Mouse (Mus musculus): ENCODE data around the gene Plekhg6.

Gene Plekhg6

DNA sequence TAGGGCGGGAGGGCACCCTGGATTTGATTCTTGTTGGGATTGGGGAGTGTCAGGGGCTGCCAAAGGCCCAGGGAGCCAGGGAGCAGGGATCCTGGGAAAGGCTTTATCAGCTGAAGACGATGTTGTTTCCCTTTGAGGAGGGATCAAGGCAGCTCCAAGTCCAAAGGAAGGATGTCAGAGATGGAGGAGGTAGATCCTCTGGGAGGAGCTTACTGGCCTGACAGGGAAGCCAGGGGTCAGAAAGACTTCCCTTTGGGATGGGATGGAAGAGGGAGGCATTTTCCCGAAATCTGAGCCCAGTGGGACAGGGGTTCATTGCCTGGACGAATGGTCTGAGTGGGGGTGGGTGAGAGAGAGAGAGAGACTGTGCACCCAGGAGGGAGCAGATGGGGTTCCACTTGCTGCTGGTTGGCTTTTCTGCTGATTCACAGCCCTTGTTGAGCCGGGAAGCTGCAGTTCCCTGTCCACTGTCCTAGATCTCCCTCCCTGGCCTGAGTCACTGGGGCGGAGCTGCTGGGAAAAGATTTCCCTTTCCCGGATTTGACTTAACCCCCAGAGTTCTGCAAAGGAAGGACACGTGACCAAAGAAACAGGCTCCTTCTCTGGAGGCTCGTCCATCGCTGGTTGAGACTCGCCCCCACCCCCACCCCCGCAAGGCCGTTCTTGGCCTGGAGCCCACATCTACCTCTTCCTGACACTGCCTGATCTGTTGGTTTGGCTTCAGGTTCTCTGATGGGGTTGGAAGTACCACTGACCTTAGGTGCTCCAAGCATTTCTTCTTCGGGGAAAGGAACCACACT lies 26.0 kb downstream of the Plekhg6 start:
- no peak for DNase-seq (ENCODE audit: low spot score in 2 of 2)

DNA sequence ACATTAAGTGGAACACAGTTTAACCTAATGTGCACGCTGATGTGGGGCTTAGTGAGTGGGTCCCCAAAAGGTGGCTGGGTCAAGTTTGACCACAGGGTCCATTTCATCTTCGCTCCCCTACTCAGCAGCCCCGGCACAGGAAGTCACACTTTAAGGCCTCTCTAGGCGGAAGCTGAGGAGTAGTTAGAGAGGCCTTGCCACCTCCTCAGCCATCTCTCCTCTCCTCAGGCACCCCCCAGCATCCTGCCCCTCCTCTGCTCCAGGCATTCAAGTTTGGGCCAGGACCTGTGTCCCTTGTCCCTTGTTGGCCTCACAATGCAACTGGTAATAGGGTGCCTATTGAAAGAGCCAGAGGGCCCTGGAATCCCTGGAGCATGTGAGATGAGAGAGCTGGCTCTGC lies 26.9 kb downstream of the Plekhg6 start:
- DNase-seq (ENCODE audit: low spot score in 2 of 2), result no peak

DNA sequence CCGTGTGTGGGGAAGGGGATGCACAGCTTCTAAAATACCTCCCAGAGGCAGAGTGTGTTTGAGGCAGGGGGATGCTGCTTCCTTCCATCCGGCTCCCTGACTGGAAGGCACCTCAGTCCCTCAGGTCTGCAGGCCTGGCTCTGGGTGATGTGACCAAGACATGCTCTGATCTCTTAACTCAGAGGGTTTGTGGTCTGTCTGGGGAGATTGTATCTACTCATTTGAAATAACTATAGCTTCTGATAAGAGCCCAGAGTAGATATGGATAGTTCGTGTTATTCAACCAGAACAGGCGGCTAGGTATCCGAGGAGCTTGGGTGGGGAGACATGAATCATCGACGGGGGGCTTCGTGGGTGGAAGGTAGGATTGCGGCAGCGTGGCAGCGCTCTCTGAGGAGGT lies 27.4 kb downstream of the Plekhg6 start:
- no peak for DNase-seq (ENCODE audit: low spot score in 2 of 2)

DNA sequence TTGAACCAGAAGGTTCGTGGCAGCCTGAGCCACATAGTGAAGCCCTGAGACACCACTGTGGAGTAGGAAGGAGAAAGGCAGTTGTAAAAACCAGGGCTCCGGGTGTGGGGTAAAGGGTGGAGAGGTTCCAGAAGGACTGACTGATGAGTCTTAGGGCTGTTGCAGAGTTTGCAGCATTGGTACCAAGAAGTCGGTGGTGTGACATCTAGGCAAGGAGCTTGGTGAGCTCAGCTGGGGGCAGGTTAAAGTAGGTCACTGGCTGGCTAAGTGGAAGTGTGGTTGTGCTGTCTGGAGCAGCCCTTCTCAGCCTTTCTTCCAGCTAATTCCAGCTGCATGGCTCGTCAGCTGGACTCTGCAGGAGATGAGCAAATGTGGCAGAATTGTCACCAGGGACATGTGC lies 27.8 kb downstream of the Plekhg6 start:
- no peak for DNase-seq (ENCODE audit: low spot score in 2 of 2)

GRCm38 (mm10) chr6:125352046-125352384 lies 28.6 kb downstream of the Plekhg6 start:
- no peak for DNase-seq (ENCODE audit: low spot score in 2 of 2)

GRCm38 (mm10) chr6:125351368-125352045 lies 29.1 kb downstream of the Plekhg6 start:
- DNase-seq (ENCODE audit: low spot score in 2 of 2), result no peak

- DNase-seq (ENCODE audit: low spot score in 2 of 2), result no peak
Measured at GRCm38 (mm10) chr6:125350995-125351324, 29.6 kb downstream of the Plekhg6 start.

- DNase-seq (ENCODE audit: low spot score in 2 of 2), result no peak
Measured at GRCm38 (mm10) chr6:125350231-125350994, 30.2 kb downstream of the Plekhg6 start.

- DNase-seq (ENCODE audit: low spot score in 2 of 2), result no peak
Measured at GRCm38 (mm10) chr6:125349575-125350230, 30.9 kb downstream of the Plekhg6 start.

GRCm38 (mm10) chr6:125348721-125349574 lies 31.6 kb downstream of the Plekhg6 start, which contains the start of gene Tnfrsf1a:
Tnfrsf1a (plus strand) TSS chr6:125349362.
- no peak for DNase-seq (ENCODE audit: low spot score in 2 of 2)

GRCm38 (mm10) chr6:125346029-125346428 lies 34.6 kb downstream of the Plekhg6 start:
- no peak for DNase-seq (ENCODE audit: low spot score in 2 of 2)

- no peak for DNase-seq (ENCODE audit: low spot score in 2 of 2)
Measured at GRCm38 (mm10) chr6:125345625-125346024, 35.0 kb downstream of the Plekhg6 start.

DNA sequence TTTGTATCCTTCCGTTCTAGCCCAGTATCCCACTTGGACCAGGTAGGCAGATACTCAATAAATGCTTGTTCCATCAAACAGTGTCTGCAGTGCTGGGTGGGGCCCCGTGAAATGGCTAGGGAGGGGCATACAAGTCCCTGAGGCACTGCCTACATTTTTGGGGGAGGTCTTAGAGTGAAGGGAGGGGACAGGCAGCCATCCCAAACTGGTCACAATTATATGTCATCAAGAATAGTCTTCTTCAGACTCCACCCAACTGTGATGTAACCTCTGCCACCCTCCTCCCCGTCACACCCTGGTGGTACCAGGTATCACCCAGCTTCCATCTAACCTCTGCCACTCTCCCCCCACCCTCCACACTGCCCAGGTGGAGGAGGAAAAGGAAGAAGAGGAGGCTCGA lies 35.7 kb downstream of the Plekhg6 start:
- no peak for DNase-seq (ENCODE audit: low spot score in 2 of 2)

GRCm38 (mm10) chr6:125344084-125344483 lies 36.5 kb downstream of the Plekhg6 start:
- no peak for DNase-seq (ENCODE audit: low spot score in 2 of 2)

DNA sequence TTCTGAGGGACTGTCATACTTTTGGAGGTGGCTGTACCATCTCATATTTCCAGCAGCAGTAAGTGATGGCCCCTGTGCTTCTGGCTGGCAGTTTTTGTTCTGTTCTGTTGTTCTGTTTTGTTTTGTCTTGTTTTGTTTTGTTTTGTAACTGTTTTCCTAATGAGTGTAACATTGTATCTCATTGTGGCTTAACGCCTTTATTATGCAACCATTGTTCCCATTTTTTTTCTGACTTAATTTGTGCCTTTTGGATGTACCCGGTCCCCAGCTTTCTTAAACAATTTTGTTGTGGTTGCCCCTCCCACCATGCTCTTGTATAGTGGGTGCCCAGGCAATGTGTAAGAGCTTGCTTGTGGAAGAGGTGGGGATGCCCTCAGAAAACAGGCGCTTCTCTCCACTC lies 38.4 kb downstream of the Plekhg6 start:
- no peak for DNase-seq (ENCODE audit: low spot score in 2 of 2)

DNA sequence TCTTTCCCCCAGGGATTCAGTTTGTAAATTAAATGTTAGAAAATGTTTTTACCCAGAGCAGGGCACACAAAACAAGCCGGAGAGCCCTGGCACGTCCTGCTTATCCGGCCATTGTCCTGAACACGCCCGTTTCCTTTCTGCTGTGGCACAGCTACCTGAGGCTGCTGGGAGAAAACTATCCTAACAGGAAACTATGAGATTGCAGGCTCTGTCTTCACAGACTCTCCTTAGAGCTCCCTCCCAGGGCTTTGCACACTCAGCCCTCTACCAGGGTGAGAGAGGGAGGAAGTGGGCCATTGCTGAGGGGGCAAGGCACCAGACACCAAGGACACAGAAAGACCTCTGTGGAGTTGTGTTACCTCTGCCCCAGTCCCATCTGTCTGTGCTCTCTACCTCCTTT lies 40.3 kb downstream of the Plekhg6 start:
- DNase-seq (ENCODE audit: low spot score in 2 of 2), result no peak

GRCm38 (mm10) chr6:125338791-125339660 lies 41.6 kb downstream of the Plekhg6 start:
- DNase-seq (ENCODE audit: low spot score in 2 of 2), result no peak

GRCm38 (mm10) chr6:125334356-125334755 lies 46.2 kb downstream of the Plekhg6 start:
- DNase-seq (ENCODE audit: low spot score in 2 of 2), result no peak

GRCm38 (mm10) chr6:125333112-125333899 lies 47.3 kb downstream of the Plekhg6 start:
- no peak for DNase-seq (ENCODE audit: low spot score in 2 of 2)

Measured in right cerebral cortex, postnatal 36 days (tissue).